Mouse (Mus musculus): Measurements from ENCODE around the gene Hoxd11. TPM values are rescaled to one million over a fixed set of nuclear protein-coding genes. Genes with fewer than 3 reads are reported as not detected.

Hoxd11 gene
- total RNA-seq, 2 experiments from 2014 or later, result not detected

- intact Hi-C loops (cut with DNase I), result loop anchor here (2.0 to 10.0 kb wide), 5 partner anchors 258 to 1081 kb away; no protein-coding TSS in a partner anchor
Measured at GRCm38 (mm10) chr2:74703720-74704392, 24.5 kb downstream of the Hoxd11 start.

GRCm38 (mm10) chr2:74704393-74704998, 25.1 kb downstream of the Hoxd11 start, which contains the start of gene Hoxd8:
Gene Hoxd8 (plus strand): TSS chr2:74704615.
- DNase-seq, result no peak

More at GRCm38 (mm10) chr2:74703720-74704392, 24.5 kb downstream of the Hoxd11 start:
- DNase-seq, result no peak

GRCm38 (mm10) chr2:74704999-74705466, 25.7 kb downstream of the Hoxd11 start:
- no peak for DNase-seq
- intact Hi-C loops (cut with DNase I), result loop anchor here (5.0 to 10.0 kb wide), 4 partner anchors 257 to 1080 kb away; no protein-coding TSS in a partner anchor

More at GRCm38 (mm10) chr2:74704393-74704998, 25.1 kb downstream of the Hoxd11 start, which contains the start of gene Hoxd8:
- intact Hi-C loops (cut with DNase I), result loop anchor here (5.0 to 10.0 kb wide), 4 partner anchors 258 to 1080 kb away; no protein-coding TSS in a partner anchor

- no peak for DNase-seq
- intact Hi-C loops (cut with DNase I), result loop anchor here (10.0 kb wide), 2 partner anchors 539 to 1079 kb away; no protein-coding TSS in a partner anchor
Measured at GRCm38 (mm10) chr2:74705467-74706089, 26.2 kb downstream of the Hoxd11 start.

GRCm38 (mm10) chr2:74706393-74706960, 27.1 kb downstream of the Hoxd11 start:
- no peak for DNase-seq
- intact Hi-C loops (cut with DNase I), result loop anchor here (10.0 kb wide), 2 partner anchors 538 to 1078 kb away; no protein-coding TSS in a partner anchor

GRCm38 (mm10) chr2:74707599-74707998, 28.2 kb downstream of the Hoxd11 start:
- intact Hi-C loops (cut with DNase I), result loop anchor here (10.0 kb wide), 2 partner anchors 537 to 1077 kb away; no protein-coding TSS in a partner anchor

GRCm38 (mm10) chr2:74708676-74709075, 29.3 kb downstream of the Hoxd11 start:
- intact Hi-C loops (cut with DNase I), result loop anchor here (10.0 kb wide), 2 partner anchors 536 to 1076 kb away; no protein-coding TSS in a partner anchor

More at GRCm38 (mm10) chr2:74707599-74707998, 28.2 kb downstream of the Hoxd11 start:
- no peak for DNase-seq

GRCm38 (mm10) chr2:74709465-74710419, 30.4 kb downstream of the Hoxd11 start:
- intact Hi-C loops (cut with DNase I), result loop anchor here (10.0 kb wide), 2 partner anchors 535 to 1075 kb away; no protein-coding TSS in a partner anchor
- no peak for DNase-seq

More at GRCm38 (mm10) chr2:74708676-74709075, 29.3 kb downstream of the Hoxd11 start:
- no peak for DNase-seq

- intact Hi-C loops (cut with DNase I), result no loop called here
- DNase-seq, result no peak
Measured at GRCm38 (mm10) chr2:74710929-74711543, 31.7 kb downstream of the Hoxd11 start.

GRCm38 (mm10) chr2:74711721-74712621, 32.6 kb downstream of the Hoxd11 start, which contains the start of the genes Hoxd3 and Hoxd4:
Gene Hoxd3 (plus strand): TSS chr2:74711927.
Gene Hoxd4 (plus strand): TSS chr2:74711929.
- no peak for DNase-seq
- intact Hi-C loops (cut with DNase I), result no loop called here

GRCm38 (mm10) chr2:74713239-74714150, 34.1 kb downstream of the Hoxd11 start:
- no peak for DNase-seq
- intact Hi-C loops (cut with DNase I), result no loop called here

GRCm38 (mm10) chr2:74714156-74714789, 34.9 kb downstream of the Hoxd11 start:
- intact Hi-C loops (cut with DNase I), result no loop called here
- DNase-seq, result no peak

- intact Hi-C loops (cut with DNase I), result loop anchor here (1.0 to 5.0 kb wide), 5 partner anchors 107 to 877 kb away; no protein-coding TSS in a partner anchor
- DNase-seq, result no peak
Measured at GRCm38 (mm10) chr2:74714881-74715280, 35.5 kb downstream of the Hoxd11 start.

- peak; percentile 83 to 89 for DNase-seq
Measured at GRCm38 (mm10) chr2:74715504-74716241, 36.3 kb downstream of the Hoxd11 start.

GRCm38 (mm10) chr2:74720384-74720783, 41.0 kb downstream of the Hoxd11 start:
- DNase-seq, result no peak
- intact Hi-C loops (cut with DNase I), result no loop called here

More at GRCm38 (mm10) chr2:74715504-74716241, 36.3 kb downstream of the Hoxd11 start:
- intact Hi-C loops (cut with DNase I), result loop anchor here (1.0 to 5.0 kb wide), 5 partner anchors 107 to 877 kb away; no protein-coding TSS in a partner anchor

Measured in heart, postnatal 36 days (tissue).